Mouse (Mus musculus): ENCODE measurements around the gene Gm38392.

The Gm38392 gene

DNA sequence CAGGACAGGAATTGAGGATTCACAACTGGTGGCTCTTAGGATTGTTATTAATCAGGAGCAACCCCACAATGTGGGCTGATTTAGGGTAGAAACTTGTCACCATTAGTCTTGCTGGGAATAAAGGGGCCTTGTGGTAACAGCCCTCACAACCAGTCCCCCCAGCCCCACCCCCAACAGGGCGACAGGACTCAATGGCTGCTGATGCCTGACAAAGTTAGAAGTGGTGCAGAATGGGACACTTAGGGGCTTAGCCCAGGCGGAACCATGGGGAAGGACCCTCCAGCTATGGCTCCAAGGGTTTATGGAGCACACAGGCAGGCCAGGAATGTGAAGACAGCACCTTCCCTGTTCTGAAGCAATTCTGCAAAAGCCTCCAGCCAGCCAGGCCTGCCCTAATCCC lies 51.4 kb downstream of the Gm38392 start:
- no peak for DNase-seq (ENCODE audit: low spot score in 2 of 2)

DNA sequence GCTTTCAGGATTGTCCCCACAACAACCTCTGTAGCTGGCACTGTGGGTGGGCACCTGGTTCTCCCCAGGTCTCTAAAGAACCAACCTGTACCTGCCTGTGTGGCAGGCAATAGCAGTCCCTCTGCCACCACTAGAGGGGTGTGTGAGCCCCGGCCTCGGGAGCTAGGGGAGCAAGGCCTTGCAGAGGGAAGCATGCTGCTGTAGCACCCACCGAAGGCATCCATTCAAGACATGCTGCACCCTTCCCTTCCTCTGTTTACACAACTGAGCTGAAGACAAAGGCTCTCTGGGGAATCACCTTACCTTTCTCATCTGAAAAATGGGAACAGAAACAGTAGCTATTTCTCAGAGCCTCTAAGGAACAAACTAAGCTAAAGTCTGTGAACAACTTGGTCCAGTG lies 51.8 kb downstream of the Gm38392 start:
- DNase-seq (ENCODE audit: low spot score in 2 of 2) = no peak

- DNase-seq (ENCODE audit: low spot score in 2 of 2) = no peak
Observed at GRCm38 (mm10) chr3:88234041-88234440, 53.0 kb downstream of the Gm38392 start.

DNA sequence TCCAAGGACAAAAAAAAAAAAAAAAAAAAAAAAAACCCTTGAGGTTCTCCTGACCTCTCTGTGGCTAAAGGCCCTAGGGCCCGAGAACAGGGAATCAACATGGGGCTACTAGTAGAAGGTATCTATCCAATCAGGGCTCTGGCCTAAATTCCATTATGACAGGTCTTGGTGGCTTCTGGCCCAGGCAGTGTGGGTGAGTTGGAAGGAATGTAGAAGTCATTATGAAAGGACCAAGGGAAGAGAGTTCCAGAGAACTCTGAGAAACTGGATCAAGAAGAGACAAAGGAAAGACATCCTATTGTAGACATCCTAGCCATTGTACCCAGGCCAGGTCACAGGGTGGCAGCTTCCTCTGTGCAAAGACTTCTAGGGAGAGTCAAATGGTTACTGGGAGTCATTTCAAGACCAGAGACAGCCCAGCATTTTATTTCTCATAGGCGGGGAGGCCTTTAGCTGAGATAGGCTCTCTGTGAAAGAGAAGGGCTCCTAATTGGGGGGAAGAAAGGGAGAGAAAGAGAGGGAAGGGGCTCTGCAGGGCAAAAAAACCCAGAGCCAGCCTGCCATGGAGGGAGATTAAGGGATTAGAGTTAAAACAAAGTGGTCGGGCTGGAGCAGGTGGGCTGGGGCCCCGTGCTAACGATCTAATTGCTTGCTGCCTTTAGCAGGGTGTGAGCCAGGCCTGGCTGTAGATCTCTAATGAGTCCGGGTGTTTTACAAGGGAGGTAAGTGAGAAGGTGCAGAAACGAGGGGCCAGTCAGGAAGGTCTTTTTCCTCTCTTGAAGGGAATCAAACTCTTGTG lies 54.0 kb downstream of the Gm38392 start:
- DNase-seq (ENCODE audit: low spot score in 2 of 2) = no peak

DNA sequence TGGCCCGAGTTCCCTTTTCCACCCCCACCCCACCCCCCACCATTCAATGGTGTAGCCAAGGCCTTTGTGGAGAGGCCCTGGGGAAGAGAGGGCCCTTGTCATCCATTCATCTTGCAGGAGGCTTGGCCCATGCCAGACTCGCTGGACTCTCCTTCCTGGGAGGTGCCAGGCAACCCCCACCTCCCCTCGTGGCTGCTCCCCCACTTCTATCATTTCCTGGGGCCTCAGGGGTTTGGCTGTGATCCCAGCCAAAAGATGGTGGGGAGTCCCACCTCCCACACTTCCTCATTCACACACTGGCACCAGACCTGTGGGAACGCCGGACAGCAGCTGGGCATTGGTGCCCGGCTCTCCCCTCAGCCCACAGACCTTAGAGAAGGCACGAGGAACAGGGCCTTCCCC lies 54.7 kb downstream of the Gm38392 start:
- DNase-seq (ENCODE audit: low spot score in 2 of 2) = no peak

GRCm38 (mm10) chr3:88231061-88231641 lies 55.9 kb downstream of the Gm38392 start:
- no peak for DNase-seq (ENCODE audit: low spot score in 2 of 2)

DNA sequence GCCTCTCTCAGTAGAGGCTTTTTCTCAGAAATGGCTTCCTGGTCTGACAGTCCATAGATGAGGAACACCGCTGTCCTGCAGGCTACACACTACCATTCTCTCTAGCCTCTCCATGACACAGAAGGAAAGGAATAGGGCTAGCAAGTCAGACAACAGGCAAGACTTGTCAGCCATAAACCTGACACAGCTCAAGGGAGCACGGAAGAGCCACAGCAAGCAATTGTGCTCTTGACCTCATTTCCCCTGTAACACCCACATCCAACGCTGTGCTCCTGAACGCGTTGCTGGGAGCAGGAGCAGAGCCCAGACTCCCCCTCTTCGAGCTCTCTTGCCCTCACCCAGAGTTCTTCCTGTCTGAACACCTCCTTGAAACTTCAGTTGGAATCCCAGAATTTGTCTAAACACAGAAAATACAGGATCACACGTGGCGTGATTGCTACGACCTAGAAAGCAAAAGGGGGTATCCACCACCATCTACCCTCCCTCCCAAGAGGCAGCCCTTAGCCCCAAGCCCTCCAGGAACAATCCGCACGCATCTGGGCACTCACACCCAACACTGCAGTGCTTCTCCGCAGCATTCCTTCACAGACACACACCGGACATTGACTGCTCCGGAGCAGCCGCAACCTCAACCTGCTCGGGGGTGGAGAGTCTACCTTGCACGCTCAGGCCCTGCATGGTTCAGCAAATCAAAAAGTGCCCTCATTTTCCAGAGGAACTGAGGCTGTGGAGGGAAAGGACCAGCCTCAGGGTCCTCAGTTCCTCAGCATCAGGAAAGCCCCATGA lies 56.6 kb downstream of the Gm38392 start:
- no peak for DNase-seq (ENCODE audit: low spot score in 2 of 2)

DNA sequence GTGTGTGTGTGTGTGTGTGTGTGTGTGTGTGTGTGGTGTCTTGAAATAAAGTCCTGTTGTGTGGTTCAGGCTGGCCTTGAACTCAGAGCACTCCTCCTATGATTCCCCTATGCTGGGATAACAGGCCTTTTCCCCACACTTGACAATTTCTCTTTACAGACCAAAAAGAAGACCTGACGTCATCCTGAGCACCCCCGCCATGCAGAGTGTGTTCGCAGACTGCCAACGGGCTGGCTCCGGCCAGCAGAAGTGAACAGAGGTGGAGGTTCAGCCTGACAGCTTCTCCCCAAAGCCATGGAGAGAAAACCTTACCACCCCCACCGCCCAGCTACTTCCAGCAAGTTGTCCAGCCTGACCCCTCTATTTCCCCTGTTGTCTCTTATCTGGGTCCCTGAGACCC lies 57.5 kb downstream of the Gm38392 start:
- no peak for DNase-seq (ENCODE audit: low spot score in 2 of 2)

DNA sequence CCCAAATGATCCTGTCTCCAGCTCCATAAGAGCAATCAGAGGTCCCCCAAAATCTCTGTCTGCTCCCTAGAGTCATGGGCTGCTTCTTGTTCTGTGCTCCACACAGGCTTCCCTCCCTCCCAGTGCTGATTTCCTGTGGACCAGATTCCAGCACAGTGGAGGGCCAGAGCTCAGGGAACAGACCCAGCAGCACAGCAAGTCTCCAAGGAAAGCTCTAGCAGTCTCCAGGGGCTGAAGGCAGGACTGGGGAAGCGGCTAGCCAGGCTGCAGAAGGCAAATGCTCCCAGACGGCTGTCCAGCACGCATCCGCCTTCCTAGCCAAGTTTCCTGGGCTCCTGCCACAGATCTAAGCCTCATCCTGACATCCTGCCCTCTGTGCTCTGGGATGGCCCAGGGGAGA lies 58.1 kb downstream of the Gm38392 start:
- no peak for DNase-seq (ENCODE audit: low spot score in 2 of 2)

DNA sequence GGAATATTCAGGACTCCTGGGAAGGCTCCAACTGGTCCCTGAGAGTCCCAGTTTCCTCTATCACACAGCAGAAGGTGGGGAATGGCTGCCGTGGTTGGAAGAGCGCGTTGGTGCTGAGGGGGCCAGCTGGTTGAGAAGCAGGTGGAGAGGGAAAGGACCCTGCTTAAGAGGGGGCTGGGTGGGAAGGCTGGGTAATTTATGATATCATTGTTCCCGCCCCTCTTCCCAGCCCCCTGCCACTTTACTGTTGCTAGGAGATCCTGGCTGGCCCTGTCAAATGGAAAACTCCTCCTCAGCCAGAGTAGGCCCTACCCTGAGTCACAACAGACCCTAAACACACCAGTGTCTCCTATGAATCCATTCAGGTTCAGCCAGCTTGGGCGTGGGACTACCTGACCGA lies 59.0 kb downstream of the Gm38392 start:
- no peak for DNase-seq (ENCODE audit: low spot score in 2 of 2)

GRCm38 (mm10) chr3:88227260-88227659 lies 59.8 kb downstream of the Gm38392 start:
- DNase-seq (ENCODE audit: low spot score in 2 of 2) = no peak

- DNase-seq (ENCODE audit: low spot score in 2 of 2) = no peak
Observed at GRCm38 (mm10) chr3:88226101-88226845, 60.7 kb downstream of the Gm38392 start.

DNA sequence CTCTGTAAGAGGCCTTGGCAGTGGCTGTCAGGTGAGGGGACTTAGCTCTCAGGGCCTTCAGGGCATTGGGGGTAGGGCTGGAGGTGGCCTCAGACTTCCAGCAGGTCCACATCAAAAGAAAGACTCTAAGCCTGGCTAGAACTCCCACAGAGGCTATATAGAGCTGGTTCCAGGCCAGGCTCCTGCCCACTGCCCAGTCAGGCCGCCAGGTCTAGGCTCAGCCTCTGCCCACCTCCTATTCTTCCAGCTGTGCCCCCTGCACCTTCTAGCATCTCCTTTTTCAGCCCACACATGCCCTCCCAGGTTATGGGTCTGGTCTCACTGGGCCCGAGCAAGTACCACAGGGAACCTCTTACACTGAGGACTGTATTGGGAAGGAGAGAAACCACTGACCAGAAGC lies 62.1 kb downstream of the Gm38392 start:
- DNase-seq (ENCODE audit: low spot score in 2 of 2) = no peak

GRCm38 (mm10) chr3:88222446-88222845 lies 64.6 kb downstream of the Gm38392 start:
- no peak for DNase-seq (ENCODE audit: low spot score in 2 of 2)

DNA sequence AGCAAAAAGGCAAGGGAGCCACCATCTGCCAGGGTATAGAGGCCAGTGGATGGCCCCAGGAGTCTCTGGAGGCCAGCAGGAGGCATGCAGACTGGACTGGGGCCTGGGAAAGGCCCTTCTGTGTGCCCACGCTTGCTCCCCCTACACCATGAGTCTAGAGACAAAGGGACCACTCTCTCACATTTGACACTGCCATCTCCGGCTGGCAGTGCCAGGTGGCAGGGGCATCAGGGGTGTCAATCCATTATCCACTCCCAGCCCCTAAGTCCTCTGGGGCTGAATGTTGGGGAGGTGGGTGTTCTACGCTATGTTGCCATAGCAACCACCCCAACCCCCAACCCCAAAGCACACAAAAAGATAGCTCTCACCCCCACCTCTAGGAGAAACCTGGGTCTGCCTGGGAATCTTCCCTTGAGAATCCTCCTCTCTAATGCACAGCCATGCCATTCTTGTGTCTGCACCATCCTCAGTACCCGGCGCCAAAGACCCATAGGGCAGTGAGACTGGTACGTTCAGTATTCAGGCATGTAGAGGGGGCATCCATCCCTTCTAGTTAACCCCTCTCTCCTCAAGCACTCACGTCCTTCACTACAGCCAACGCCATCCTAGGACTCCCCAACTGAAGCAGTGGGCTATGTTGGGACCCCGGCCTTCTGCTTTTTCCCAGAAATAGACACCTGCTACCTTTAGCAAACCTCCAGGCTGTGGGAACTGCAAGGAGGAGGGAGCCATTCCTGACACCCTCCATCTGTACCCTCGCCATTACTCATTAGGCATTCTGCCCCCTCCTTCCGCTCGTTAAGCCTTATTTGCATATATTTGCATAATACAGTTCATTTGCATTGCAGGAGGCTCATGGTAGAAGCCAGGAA lies 65.3 kb downstream of the Gm38392 start:
- no peak for DNase-seq (ENCODE audit: low spot score in 2 of 2)

DNA sequence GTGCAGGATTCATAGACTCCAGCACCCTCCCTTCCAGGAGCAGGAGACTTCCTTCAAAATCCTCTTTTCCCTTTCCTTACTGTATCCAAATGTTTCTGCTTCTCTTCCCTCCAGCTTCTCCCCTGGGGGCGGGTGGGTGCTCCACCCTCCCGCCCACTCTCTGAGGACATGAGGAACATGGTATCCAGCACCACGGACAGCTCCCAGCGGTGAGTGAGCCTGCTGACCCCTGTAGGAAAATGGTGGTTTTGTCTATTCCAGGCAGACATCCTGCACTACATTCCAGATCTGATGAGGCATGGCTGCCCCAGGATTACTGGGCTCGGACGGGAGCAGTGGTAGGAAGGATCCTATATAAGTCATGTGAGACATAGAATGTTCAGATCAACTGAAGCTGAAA lies 66.2 kb downstream of the Gm38392 start:
- DNase-seq (ENCODE audit: low spot score in 2 of 2) = no peak

DNA sequence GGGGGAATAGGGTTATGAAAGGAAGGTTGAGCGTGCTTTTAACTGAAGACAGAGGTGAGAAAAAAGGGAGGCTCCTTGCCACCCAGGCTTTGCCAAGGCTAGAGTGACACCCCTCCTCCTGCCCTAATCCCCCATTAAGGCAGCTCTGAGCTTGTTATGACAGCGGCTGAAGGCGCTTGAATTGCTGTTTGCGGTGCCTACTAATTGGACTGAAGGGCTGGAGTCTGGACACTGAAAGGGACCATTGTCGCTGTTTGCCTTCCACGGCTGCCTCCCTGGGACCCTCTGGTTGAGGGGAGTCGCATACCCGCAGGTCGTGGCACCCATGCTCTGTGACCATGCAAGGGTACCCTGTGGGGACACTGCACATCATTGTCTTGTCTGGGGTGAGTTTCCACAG lies 67.1 kb downstream of the Gm38392 start:
- DNase-seq (ENCODE audit: low spot score in 2 of 2) = no peak

DNA sequence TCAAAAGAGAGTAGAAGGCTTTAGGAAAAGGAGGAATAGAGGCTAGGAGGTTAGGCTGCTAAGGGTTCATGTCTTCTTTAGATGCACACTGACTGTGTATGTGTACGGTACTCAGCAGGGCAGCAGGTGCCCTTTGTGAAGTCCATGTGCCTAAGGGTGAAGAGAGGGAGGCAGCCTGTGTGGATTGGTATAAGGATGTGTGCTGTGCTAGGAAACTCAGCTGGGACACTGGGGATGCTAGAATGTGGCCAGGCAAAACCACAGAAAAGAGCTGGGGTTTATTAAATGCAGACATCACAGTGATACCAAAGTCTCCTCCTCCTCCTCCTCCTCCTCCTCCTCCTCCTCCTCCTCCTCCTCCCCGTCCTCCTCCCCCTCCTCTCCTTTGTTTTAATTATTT lies 69.3 kb downstream of the Gm38392 start:
- no peak for DNase-seq (ENCODE audit: low spot score in 2 of 2)

- DNase-seq (ENCODE audit: low spot score in 2 of 2) = no peak
Observed at GRCm38 (mm10) chr3:88216534-88217326, 70.3 kb downstream of the Gm38392 start.

DNA sequence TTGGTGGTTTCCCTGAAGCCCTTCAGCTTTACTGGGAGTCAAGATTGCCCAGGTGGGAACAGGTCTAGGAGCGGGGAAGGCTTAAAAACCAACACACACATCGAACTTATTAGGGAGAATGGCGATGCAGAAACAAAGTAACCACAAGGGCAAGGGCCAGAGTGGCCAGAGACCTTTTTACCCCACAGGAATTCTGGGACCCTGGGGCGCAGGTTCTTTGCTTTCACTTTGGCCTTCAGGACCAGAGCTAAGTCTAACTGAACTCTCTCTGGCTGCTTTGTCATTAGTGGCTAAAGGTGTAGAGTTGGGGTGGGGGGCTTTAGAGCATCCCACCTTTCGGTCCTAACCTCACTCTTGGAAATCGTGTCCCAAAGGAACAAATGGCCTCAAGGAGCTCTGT lies 70.9 kb downstream of the Gm38392 start:
- DNase-seq (ENCODE audit: low spot score in 2 of 2) = no peak
